13 mouse cellular contexts compared by ENCODE assay signal in genomic region chr5:123148073-123148722, GRCm38 (mm10). TPM values are rescaled to one million over a fixed set of nuclear protein-coding genes. Genes with fewer than 3 reads are reported as not detected.
DNase-seq lines count a peak whose midpoint lies in the region; ATAC-seq and TF ChIP-seq lines count a peak whose summit lies in the region.
"Had no signal": no experiment of that assay in that cellular context is flagged by ENCODE, and none has a peak within 500 bp of the region (broad histone marks: within the 10 kb centered on the region; RNA-seq: fewer than 3 reads in every experiment).

No protein-coding gene starts in this region.

- no peak for ATAC-seq in liver, embryonic 12.5 days
- no peak for ATAC-seq in liver, embryonic 11.5 days (replicated peaks; ENCODE audit: low FRiP score)
- ATAC-seq in limb, embryonic 15.5 days (ENCODE audit: insufficient number of reproducible peaks, low FRiP score, low TSS enrichment, low read depth), result no peak

- 89% methylated on average over 25 of the region's 25 CpGs for WGBS in liver, embryonic 12.5 days (ENCODE audit: insufficient replicate concordance)
- 90% methylated on average over 25 of the region's 25 CpGs for WGBS in liver, embryonic 11.5 days
- WGBS in limb, embryonic 15.5 days, result 85% methylated on average over 25 of the region's 25 CpGs

- no peak overlapping the region for H3K9ac ChIP-seq in liver, embryonic 12.5 days
- H3K9ac ChIP-seq in liver, embryonic 11.5 days (ENCODE audit: low read depth, low read length), result no peak overlapping the region
- no peak overlapping the region for H3K9ac ChIP-seq in limb, embryonic 15.5 days

- H3K36me3 ChIP-seq in liver, embryonic 12.5 days, result peaks cover 89% of the 10 kb centered on the region
- peaks cover 42% of the 10 kb centered on the region for H3K36me3 ChIP-seq in liver, embryonic 11.5 days (ENCODE audit: control insufficient read depth, insufficient read depth, low read length)
- peaks cover 64% of the 10 kb centered on the region for H3K36me3 ChIP-seq in limb, embryonic 15.5 days

- no peaks in the 10 kb centered on the region for H3K9me3 ChIP-seq in liver, embryonic 12.5 days (replicated peaks)
- H3K9me3 ChIP-seq in liver, embryonic 11.5 days (ENCODE audit: control insufficient read depth, low read length), result no peaks in the 10 kb centered on the region
- no peaks in the 10 kb centered on the region for H3K9me3 ChIP-seq in limb, embryonic 15.5 days

- TF ChIP-seq CTCF in brain, embryonic 14.5 days (IDR thresholded peaks at IDR 0.05; ENCODE audit: borderline replicate concordance, extremely low read depth, insufficient read depth, insufficient read length), result no peak

- no peak for DNase-seq in liver, embryonic 11.5 days (ENCODE audit: low spot score)
- DNase-seq in brain, embryonic 14.5 days (ENCODE audit: low read depth), result peak; percentile 5
- peak; percentile 56 to 61 for DNase-seq in cerebellum, postnatal 10 days
- DNase-seq in adrenal gland, postnatal 14 days, result no peak
- DNase-seq in left cerebral cortex, adult 18-20 months (ENCODE audit: low spot score in 2 of 2), result no peak
- DNase-seq: adrenal gland, adult 8-10 months; thymus, postnatal 25 days had no signal

- peak overlapping the region; percentile 75; the same call in 1 of the 2 replicates for H3K4me2 ChIP-seq in liver, embryonic 12.5 days
- no peak overlapping the region for H3K4me2 ChIP-seq in liver, embryonic 11.5 days
- H3K4me2 ChIP-seq in limb, embryonic 15.5 days, result no peak overlapping the region

- no peaks in the 10 kb centered on the region for H3K27me3 ChIP-seq in liver, embryonic 12.5 days (replicated peaks)
- no peaks in the 10 kb centered on the region for H3K27me3 ChIP-seq in liver, embryonic 11.5 days (replicated peaks; ENCODE audit: control insufficient read depth, insufficient read depth, low read length)
- no peaks in the 10 kb centered on the region for H3K27me3 ChIP-seq in limb, embryonic 15.5 days

- H3K27ac ChIP-seq in liver, embryonic 12.5 days, result peak overlapping the region; percentile 75
- no peak overlapping the region for H3K27ac ChIP-seq in liver, embryonic 11.5 days (ENCODE audit: low read depth, low read length)
- H3K27ac ChIP-seq in limb, embryonic 15.5 days, result 0 out of 2 replicates have a peak overlapping the region, but pooled peaks have one; percentile 11
- H3K27ac ChIP-seq: macrophage had no signal

- peaks cover 94% of the 10 kb centered on the region for H3K4me1 ChIP-seq in liver, embryonic 12.5 days
- peaks cover 59% of the 10 kb centered on the region for H3K4me1 ChIP-seq in liver, embryonic 11.5 days (replicated peaks; ENCODE audit: control insufficient read depth, insufficient read depth, low read length)
- peaks cover 70% of the 10 kb centered on the region for H3K4me1 ChIP-seq in limb, embryonic 15.5 days

- no peak overlapping the region for H3K4me3 ChIP-seq in liver, embryonic 12.5 days
- H3K4me3 ChIP-seq in liver, embryonic 11.5 days (ENCODE audit: low read depth, low read length), result no peak overlapping the region
- H3K4me3 ChIP-seq in limb, embryonic 15.5 days, result no peak overlapping the region

- no peak for TF ChIP-seq POLR2A in brain, embryonic 14.5 days (IDR thresholded peaks at IDR 0.05; ENCODE audit: borderline replicate concordance, extremely low read depth, insufficient read depth, insufficient read length, poor library complexity, severe bottlenecking)

RNA-seq across cellular contexts. Expression of gene Setd1b, which starts 6.2 kb away (rescaled TPM):
- polyA plus RNA-seq in liver, embryonic 12.5 days (2016; fragmentation: Nextera tagmentation; extraction: Ambion mirVana), result 6.0 and 6.1 TPM in 2 replicates
- 7.9 and 9.6 TPM in 2 replicates for polyA plus RNA-seq in liver, embryonic 11.5 days (2014; fragmentation: Nextera tagmentation; extraction: Ambion mirVana)
- polyA plus RNA-seq in brain, embryonic 14.5 days (2012; rRNA removed), result 7.3 and 21.0 TPM in 2 replicates
- 8.9 and 10.4 TPM in 2 replicates for polyA plus RNA-seq in limb, embryonic 15.5 days (2015; fragmentation: Nextera tagmentation; extraction: Ambion mirVana)
- total RNA-seq in adrenal gland, postnatal 14 days (2021), result 25.5 and 29.7 TPM in 2 replicates
- total RNA-seq in left cerebral cortex, adult 18-20 months (2021), result 10 to 100 TPM; 34.0 to 34.5 TPM

RNA-seq across cellular contexts. Expression of gene Rhof, which starts 15.7 kb away (rescaled TPM):
- polyA plus RNA-seq in liver, embryonic 12.5 days (2016; fragmentation: Nextera tagmentation; extraction: Ambion mirVana), result 3.9 and 4.8 TPM in 2 replicates
- 4.6 and 4.8 TPM in 2 replicates for polyA plus RNA-seq in liver, embryonic 11.5 days (2014; fragmentation: Nextera tagmentation; extraction: Ambion mirVana)
- polyA plus RNA-seq in brain, embryonic 14.5 days (2012; rRNA removed), result 9.3 and 11.0 TPM in 2 replicates
- polyA plus RNA-seq in limb, embryonic 15.5 days (2015; fragmentation: Nextera tagmentation; extraction: Ambion mirVana), result 4.9 and 5.7 TPM in 2 replicates
- 0.89 and 4.2 TPM in 2 replicates for total RNA-seq in adrenal gland, postnatal 14 days (2021)
- total RNA-seq in left cerebral cortex, adult 18-20 months (2021), result 10 to 100 TPM; 50.5 to 51.0 TPM

RNA-seq across cellular contexts. Expression of gene Psmd9, which starts 21.0 kb away (rescaled TPM):
- 77.4 and 77.8 TPM in 2 replicates for polyA plus RNA-seq in liver, embryonic 12.5 days (2016; fragmentation: Nextera tagmentation; extraction: Ambion mirVana)
- 103 TPM in 2 replicates for polyA plus RNA-seq in liver, embryonic 11.5 days (2014; fragmentation: Nextera tagmentation; extraction: Ambion mirVana)
- 36.2 and 41.2 TPM in 2 replicates for polyA plus RNA-seq in brain, embryonic 14.5 days (2012; rRNA removed)
- 88.2 and 93.3 TPM in 2 replicates for polyA plus RNA-seq in limb, embryonic 15.5 days (2015; fragmentation: Nextera tagmentation; extraction: Ambion mirVana)
- total RNA-seq in adrenal gland, postnatal 14 days (2021), result 25.6 and 28.6 TPM in 2 replicates
- total RNA-seq in left cerebral cortex, adult 18-20 months (2021), result 10 to 100 TPM; 23.1 to 28.3 TPM

RNA-seq across cellular contexts. Expression of gene Hpd, which starts 34.3 kb away (rescaled TPM):
- polyA plus RNA-seq in liver, embryonic 12.5 days (2016; fragmentation: Nextera tagmentation; extraction: Ambion mirVana), result 5.9 and 6.1 TPM in 2 replicates
- polyA plus RNA-seq in liver, embryonic 11.5 days (2014; fragmentation: Nextera tagmentation; extraction: Ambion mirVana), result 2.5 and 3.5 TPM in 2 replicates
- polyA plus RNA-seq in brain, embryonic 14.5 days (2012; rRNA removed), result not detected in 2 replicates
- not detected in 2 replicates for polyA plus RNA-seq in limb, embryonic 15.5 days (2015; fragmentation: Nextera tagmentation; extraction: Ambion mirVana)
- 9.9 and 203 TPM in 2 replicates for total RNA-seq in adrenal gland, postnatal 14 days (2021)
- total RNA-seq in left cerebral cortex, adult 18-20 months (2021), result under 1 TPM in 1 of 2 experiments, not detected in 1; 0.37 TPM
- total RNA-seq: common myeloid progenitor, adult 5-6 weeks; left cerebral cortex, adult 8-10 months had no signal
- polyA plus RNA-seq: heart, postnatal 0 days; macrophage had no signal

Comparison
In these comparisons a context has a peak if more than half of its experiments do, and no peak if none do; other contexts are left out.
1. DNase-seq: peak in brain, embryonic 14.5 days (single experiment) and cerebellum, postnatal 10 days (2 of 2); none in liver, embryonic 11.5 days (single experiment), adrenal gland, postnatal 14 days (single experiment) and left cerebral cortex, adult 18-20 months (0 of 2).